Comparison of ENCODE assay signal across 17 mouse cellular contexts in the genomic region with DNA sequence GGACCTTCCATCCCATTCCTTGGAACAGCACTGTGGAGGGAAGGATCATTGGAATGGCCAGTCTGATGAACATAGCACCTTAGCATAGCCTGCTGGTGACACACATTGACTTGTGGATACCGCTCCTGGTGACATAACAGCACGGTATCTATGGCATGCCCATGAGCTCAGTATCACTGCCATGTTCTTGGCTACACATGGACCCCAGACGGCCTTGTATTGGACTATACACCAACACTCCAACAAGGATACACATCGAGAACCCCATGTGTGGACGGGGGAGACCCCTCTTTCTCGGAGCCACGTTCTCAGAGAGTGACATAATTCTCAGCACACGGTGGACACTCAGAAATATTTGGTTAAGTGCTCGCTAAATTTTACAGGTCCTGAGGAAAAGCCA. TPM values are rescaled to one million over a fixed set of nuclear protein-coding genes. Genes with fewer than 3 reads are reported as not detected.
DNase-seq lines count a peak whose midpoint lies in the region; ATAC-seq and TF ChIP-seq lines count a peak whose summit lies in the region.
"Had no signal": no experiment of that assay in that cellular context is flagged by ENCODE, and none has a peak within 500 bp of the region (broad histone marks: within the 10 kb centered on the region; RNA-seq: fewer than 3 reads in every experiment).

No protein-coding gene starts in this region.

- H3K4me1 ChIP-seq in liver, embryonic 11.5 days (replicated peaks; ENCODE audit: control insufficient read depth, insufficient read depth, low read length), result peaks cover 49% of the 10 kb centered on the region
- peaks cover 18% of the 10 kb centered on the region for H3K4me1 ChIP-seq in embryonic facial prominence, embryonic 13.5 days
- peaks cover 41% of the 10 kb centered on the region for H3K4me1 ChIP-seq in stomach, embryonic 16.5 days (ENCODE audit: control insufficient read depth, insufficient read depth, low read length)

- ATAC-seq in liver, embryonic 11.5 days (replicated peaks; ENCODE audit: low FRiP score), result no peak
- no peak for ATAC-seq in embryonic facial prominence, embryonic 13.5 days (ENCODE audit: insufficient number of reproducible peaks, insufficient read depth, low FRiP score, low TSS enrichment, low read depth)
- ATAC-seq in stomach, embryonic 16.5 days (ENCODE audit: insufficient read depth, low FRiP score), result no peak

- DNase-seq in gastrocnemius, adult 2 months, result no peak
- DNase-seq in gastrocnemius, adult 8-10 months (ENCODE audit: low spot score in 2 of 2), result no peak
- no peak for DNase-seq in liver, embryonic 11.5 days (ENCODE audit: low spot score)
- no peak for DNase-seq in liver
- DNase-seq in layer of hippocampus, adult 9-11 months, result no peak
- DNase-seq: cerebellum, postnatal 36 days; lung, embryonic 14.5 days; right cerebral cortex, adult 18-20 months; thymus, postnatal 36 days had no signal

- no peak overlapping the region for H3K4me3 ChIP-seq in gastrocnemius, adult 2 months
- no peak overlapping the region for H3K4me3 ChIP-seq in liver, embryonic 11.5 days (ENCODE audit: low read depth, low read length)
- no peak overlapping the region for H3K4me3 ChIP-seq in embryonic facial prominence, embryonic 13.5 days
- H3K4me3 ChIP-seq in stomach, embryonic 16.5 days (replicated peaks; ENCODE audit: low read length), result no peak overlapping the region
- H3K4me3 ChIP-seq: forebrain, embryonic 15.5 days; hindbrain, embryonic 15.5 days; limb, embryonic 12.5 days; neural tube, embryonic 12.5 days had no signal

- intact Hi-C loops in gastrocnemius, adult 2 months (cut with DNase I), result no loop called here

- H3K4me2 ChIP-seq in liver, embryonic 11.5 days, result peak overlapping the region; percentile 59
- H3K4me2 ChIP-seq in embryonic facial prominence, embryonic 13.5 days, result no peak overlapping the region
- H3K4me2 ChIP-seq in stomach, embryonic 16.5 days (ENCODE audit: low read depth, low read length), result no peak overlapping the region
- H3K4me2 ChIP-seq: forebrain, embryonic 15.5 days; hindbrain, embryonic 15.5 days; midbrain, embryonic 11.5 days; neural tube, embryonic 12.5 days had no signal

- peak overlapping the region; percentile 47 for H3K9ac ChIP-seq in liver, embryonic 11.5 days (ENCODE audit: low read depth, low read length)
- 0 out of 2 replicates have a peak overlapping the region, but pooled peaks have one; percentile 21 for H3K9ac ChIP-seq in embryonic facial prominence, embryonic 13.5 days
- no peak overlapping the region for H3K9ac ChIP-seq in stomach, embryonic 16.5 days (ENCODE audit: low read length)
- H3K9ac ChIP-seq: forebrain, embryonic 15.5 days; hindbrain, embryonic 15.5 days; limb, embryonic 12.5 days; lung, embryonic 14.5 days; neural tube, embryonic 12.5 days had no signal

- no peaks in the 10 kb centered on the region for H3K27me3 ChIP-seq in liver, embryonic 11.5 days (replicated peaks; ENCODE audit: control insufficient read depth, insufficient read depth, low read length)
- H3K27me3 ChIP-seq in embryonic facial prominence, embryonic 13.5 days, result peaks cover 3% of the 10 kb centered on the region; the same call in 1 of the 2 replicates
- H3K27me3 ChIP-seq in stomach, embryonic 16.5 days (ENCODE audit: control insufficient read depth, insufficient read depth, low read length), result no peaks in the 10 kb centered on the region
- H3K27me3 ChIP-seq: forebrain, embryonic 15.5 days; hindbrain, embryonic 15.5 days had no signal

- H3K36me3 ChIP-seq in liver, embryonic 11.5 days (ENCODE audit: control insufficient read depth, insufficient read depth, low read length), result no peaks in the 10 kb centered on the region
- no peaks in the 10 kb centered on the region for H3K36me3 ChIP-seq in embryonic facial prominence, embryonic 13.5 days
- H3K36me3 ChIP-seq in stomach, embryonic 16.5 days (ENCODE audit: control insufficient read depth, insufficient read depth, low read length), result no peaks in the 10 kb centered on the region
- H3K36me3 ChIP-seq: forebrain, embryonic 15.5 days; hindbrain, embryonic 15.5 days; limb, embryonic 12.5 days; neural tube, embryonic 12.5 days had no signal

- 85% methylated on average over 9 of the region's 9 CpGs for WGBS in liver, embryonic 11.5 days
- 89% methylated on average over 9 of the region's 9 CpGs for WGBS in embryonic facial prominence, embryonic 13.5 days
- 92% methylated on average over 9 of the region's 9 CpGs for WGBS in stomach, embryonic 16.5 days

- no peaks in the 10 kb centered on the region for H3K9me3 ChIP-seq in liver, embryonic 11.5 days (ENCODE audit: control insufficient read depth, low read length)
- no peaks in the 10 kb centered on the region for H3K9me3 ChIP-seq in embryonic facial prominence, embryonic 13.5 days
- H3K9me3 ChIP-seq in stomach, embryonic 16.5 days (replicated peaks; ENCODE audit: control insufficient read depth, low read length), result no peaks in the 10 kb centered on the region
- H3K9me3 ChIP-seq: forebrain, embryonic 15.5 days; hindbrain, embryonic 15.5 days; limb, embryonic 12.5 days; neural tube, embryonic 12.5 days had no signal

- peak overlapping the region; percentile 80 for H3K27ac ChIP-seq in gastrocnemius, adult 2 months
- peak overlapping the region; percentile 83 for H3K27ac ChIP-seq in liver, embryonic 11.5 days (ENCODE audit: low read depth, low read length)
- H3K27ac ChIP-seq in embryonic facial prominence, embryonic 13.5 days, result no peak overlapping the region
- 0 out of 2 replicates have a peak overlapping the region, but pooled peaks have one; percentile 3 for H3K27ac ChIP-seq in stomach, embryonic 16.5 days (ENCODE audit: low read length)
- H3K27ac ChIP-seq: forebrain, embryonic 15.5 days; hindbrain, embryonic 15.5 days; limb, embryonic 12.5 days; neural tube, embryonic 12.5 days had no signal

- no peak for TF ChIP-seq CTCF in gastrocnemius, adult 2 months (IDR thresholded peaks at IDR 0.05)

RNA-seq across cellular contexts. Expression of gene Slc6a9, which starts 3.5 kb away (rescaled TPM):
- total RNA-seq in gastrocnemius, adult 2 months (2021), result 1 to 10 TPM; 5.0 to 7.0 TPM
- total RNA-seq in gastrocnemius, adult 8-10 months (2022), result 10 to 100 TPM in 1 of 4 experiments, 1 to 10 TPM in 3; 6.3 to 12.0 (median 8.8) TPM
- 21.7 and 26.3 TPM in 2 replicates for polyA plus RNA-seq in liver, embryonic 11.5 days (2014; fragmentation: Nextera tagmentation; extraction: Ambion mirVana)
- 12.7 and 12.9 TPM in 2 replicates for polyA plus RNA-seq in embryonic facial prominence, embryonic 13.5 days (2015; fragmentation: Nextera tagmentation; extraction: Ambion mirVana)
- 15.4 and 16.9 TPM in 2 replicates for polyA plus RNA-seq in stomach, embryonic 16.5 days (2015; fragmentation: Nextera tagmentation; extraction: Ambion mirVana)

RNA-seq across cellular contexts. Expression of gene Ccdc24, which starts 41.6 kb away (rescaled TPM):
- under 1 TPM in 1 of 2 experiments, not detected in 1; 0.08 TPM for total RNA-seq in gastrocnemius, adult 2 months (2021)
- under 1 TPM in 2 of 4 experiments, not detected in 2; 0.24 to 0.56 TPM for total RNA-seq in gastrocnemius, adult 8-10 months (2022)
- 1.1 and 1.5 TPM in 2 replicates for polyA plus RNA-seq in liver, embryonic 11.5 days (2014; fragmentation: Nextera tagmentation; extraction: Ambion mirVana)
- 1.9 and 2.3 TPM in 2 replicates for polyA plus RNA-seq in embryonic facial prominence, embryonic 13.5 days (2015; fragmentation: Nextera tagmentation; extraction: Ambion mirVana)
- polyA plus RNA-seq in stomach, embryonic 16.5 days (2015; fragmentation: Nextera tagmentation; extraction: Ambion mirVana), result 0.62 and 1.6 TPM in 2 replicates
- total RNA-seq: monocyte, adult 5-6 weeks had no signal

RNA-seq across cellular contexts. Expression of gene B4galt2, which starts 52.5 kb away (rescaled TPM):
- 1 to 10 TPM; 1.4 to 2.2 TPM for total RNA-seq in gastrocnemius, adult 2 months (2021)
- total RNA-seq in gastrocnemius, adult 8-10 months (2022), result 1 to 10 TPM; 1.7 to 3.5 (median 2.1) TPM
- 9.3 and 10.5 TPM in 2 replicates for polyA plus RNA-seq in liver, embryonic 11.5 days (2014; fragmentation: Nextera tagmentation; extraction: Ambion mirVana)
- polyA plus RNA-seq in embryonic facial prominence, embryonic 13.5 days (2015; fragmentation: Nextera tagmentation; extraction: Ambion mirVana), result 33.8 and 38.7 TPM in 2 replicates
- polyA plus RNA-seq in stomach, embryonic 16.5 days (2015; fragmentation: Nextera tagmentation; extraction: Ambion mirVana), result 11.4 and 14.6 TPM in 2 replicates
- total RNA-seq: monocyte, adult 5-6 weeks had no signal

RNA-seq across cellular contexts. Expression of gene Atp6v0b, which starts 56.3 kb away (rescaled TPM):
- total RNA-seq in gastrocnemius, adult 2 months (2021), result 10 to 100 TPM; 81.4 to 83.9 TPM
- total RNA-seq in gastrocnemius, adult 8-10 months (2022), result 10 to 100 TPM; 86.6 to 96.0 (median 94.8) TPM
- 212 and 229 TPM in 2 replicates for polyA plus RNA-seq in liver, embryonic 11.5 days (2014; fragmentation: Nextera tagmentation; extraction: Ambion mirVana)
- 183 and 186 TPM in 2 replicates for polyA plus RNA-seq in embryonic facial prominence, embryonic 13.5 days (2015; fragmentation: Nextera tagmentation; extraction: Ambion mirVana)
- 224 and 241 TPM in 2 replicates for polyA plus RNA-seq in stomach, embryonic 16.5 days (2015; fragmentation: Nextera tagmentation; extraction: Ambion mirVana)
